30 mouse cellular contexts compared by ENCODE assay signal in the genomic region with DNA sequence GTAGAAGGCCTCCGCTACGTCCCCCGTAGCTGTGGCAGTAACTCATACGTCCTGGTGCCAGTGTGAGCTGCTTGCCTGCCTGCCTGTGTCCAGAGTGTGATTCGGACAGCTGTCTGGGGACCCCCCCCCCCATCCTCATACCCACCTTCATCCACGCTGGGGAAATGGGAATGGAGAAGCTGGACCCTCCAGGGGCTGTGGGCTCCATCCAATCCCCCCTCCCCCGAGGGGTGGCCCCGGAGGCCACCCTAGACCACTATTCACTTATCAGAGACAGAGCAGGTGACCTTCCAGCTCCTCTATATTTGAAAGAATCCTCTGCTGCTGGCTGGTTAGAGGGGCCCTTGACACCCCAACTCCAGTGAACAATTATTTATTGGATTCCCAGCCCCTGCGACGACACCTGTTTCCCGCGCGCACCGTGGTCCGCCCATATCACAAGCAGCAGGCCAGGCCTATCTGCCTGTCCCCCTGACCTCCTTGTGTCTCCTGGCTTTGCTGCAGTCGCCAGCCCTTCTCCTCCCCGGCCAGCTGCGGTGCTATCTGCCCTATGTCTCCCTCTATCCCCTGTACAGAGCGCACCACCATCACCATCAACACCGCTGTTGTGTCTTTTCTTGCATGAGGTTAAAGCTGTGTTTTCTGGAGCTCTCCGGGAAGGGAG. TPM values are rescaled to one million over a fixed set of nuclear protein-coding genes. Genes with fewer than 3 reads are reported as not detected.
DNase-seq lines count a peak whose midpoint lies in the region; ATAC-seq and TF ChIP-seq lines count a peak whose summit lies in the region.
"Had no signal": no experiment of that assay in that cellular context is flagged by ENCODE, and none has a peak within 500 bp of the region (broad histone marks: within the 10 kb centered on the region; RNA-seq: fewer than 3 reads in every experiment).

No protein-coding gene starts in this region.

- 66% methylated on average over 21 of the region's 21 CpGs for WGBS in heart, embryonic 10.5 days
- 80% methylated on average over 21 of the region's 21 CpGs for WGBS in embryonic facial prominence, embryonic 12.5 days
- 76% methylated on average over 21 of the region's 21 CpGs for WGBS in small intestine, adult 2 months
- WGBS in lung, postnatal 0 days: 80% methylated on average over 21 of the region's 21 CpGs

- TF ChIP-seq POLR2A in CH12.LX (IDR thresholded peaks at IDR 0.05; ENCODE audit: low read depth, low read length): no peak
- no peak for TF ChIP-seq POLR2A in small intestine, adult 2 months (IDR thresholded peaks at IDR 0.05; ENCODE audit: low read depth, low read length)

- DNase-seq in heart, embryonic 10.5 days (ENCODE audit: low spot score): peak; percentile 80
- DNase-seq in heart, postnatal 10 days: no peak
- no peak for DNase-seq in CH12.LX (ENCODE audit: extremely low read depth)
- no peak for DNase-seq in lung, postnatal 10 days
- no peak for DNase-seq in gastrocnemius, postnatal 4 days (ENCODE audit: low spot score in 2 of 2)
- DNase-seq in lung, postnatal 0 days (ENCODE audit: low spot score): no peak
- DNase-seq: adrenal gland, postnatal 25 days; cerebellum, adult 11-12 months; cerebellum, adult 9-11 months; forebrain, postnatal 0 days; gastrocnemius, postnatal 10 days; kidney, postnatal 36 days had no signal

- no peak overlapping the region for H3K4me3 ChIP-seq in heart, embryonic 10.5 days
- H3K4me3 ChIP-seq in CH12.LX (replicated peaks in 1 of 3; ENCODE audit: low read depth in 2 of 3, low read length in 2 of 3, poor library complexity in 1 of 3): peak overlapping the region; percentile 72 to 84 (median 78)
- H3K4me3 ChIP-seq in embryonic facial prominence, embryonic 12.5 days: no peak overlapping the region
- H3K4me3 ChIP-seq in small intestine, adult 2 months (ENCODE audit: low read depth, low read length): peak overlapping the region; percentile 14
- H3K4me3 ChIP-seq in lung, postnatal 0 days (ENCODE audit: low read depth, low read length): no peak overlapping the region
- H3K4me3 ChIP-seq: embryonic facial prominence, embryonic 15.5 days; forebrain, embryonic 12.5 days; layer of hippocampus, adult 2 months; limb, embryonic 13.5 days; liver, embryonic 15.5 days; midbrain, embryonic 15.5 days; neural tube, embryonic 15.5 days had no signal

- H3K4me2 ChIP-seq in CH12.LX (ENCODE audit: insufficient read depth, low read depth, poor library complexity, severe bottlenecking): peak overlapping the region; percentile 80
- no peak overlapping the region for H3K4me2 ChIP-seq in embryonic facial prominence, embryonic 12.5 days (replicated peaks)
- H3K4me2 ChIP-seq in lung, postnatal 0 days (replicated peaks; ENCODE audit: low read depth, low read length): no peak overlapping the region
- H3K4me2 ChIP-seq: embryonic facial prominence, embryonic 15.5 days; forebrain, embryonic 12.5 days; hindbrain, embryonic 14.5 days; midbrain, embryonic 15.5 days; neural tube, embryonic 15.5 days had no signal

- no peak for TF ChIP-seq CTCF in CH12.LX (conservative IDR thresholded peaks at IDR 0.05 in 1 of 2, IDR thresholded peaks at IDR 0.05 in 1 of 2; ENCODE audit: low read depth in 2 of 2, low read length in 2 of 2)
- TF ChIP-seq CTCF in small intestine, adult 2 months (IDR thresholded peaks at IDR 0.05; ENCODE audit: extremely low read depth, insufficient read length, insufficient replicate concordance, low read depth, low read length): no peak
- no peak for TF ChIP-seq CTCF in lung, postnatal 0 days (IDR thresholded peaks at IDR 0.05)

- intact Hi-C loops in heart, postnatal 10 days (cut with DNase I): no loop called here

- no peak for ATAC-seq in embryonic facial prominence, embryonic 12.5 days (ENCODE audit: insufficient number of reproducible peaks, insufficient read depth, low FRiP score, low TSS enrichment)
- no peak for ATAC-seq in lung, postnatal 0 days
- ATAC-seq: forebrain, postnatal 0 days; inflammation-experienced regulatory T-cells, adult 6 months; midbrain, embryonic 15.5 days had no signal

- peaks cover 15% of the 10 kb centered on the region for H3K27me3 ChIP-seq in heart, embryonic 10.5 days (ENCODE audit: insufficient read depth, poor library complexity, severe bottlenecking)
- no peaks in the 10 kb centered on the region for H3K27me3 ChIP-seq in CH12.LX (replicated peaks)
- H3K27me3 ChIP-seq in embryonic facial prominence, embryonic 12.5 days: no peaks in the 10 kb centered on the region
- no peaks in the 10 kb centered on the region for H3K27me3 ChIP-seq in small intestine, adult 2 months (ENCODE audit: control insufficient read depth, insufficient read depth, low read length)
- H3K27me3 ChIP-seq in lung, postnatal 0 days (replicated peaks; ENCODE audit: insufficient read depth, low read length): no peaks in the 10 kb centered on the region
- H3K27me3 ChIP-seq: embryonic facial prominence, embryonic 15.5 days; forebrain, embryonic 12.5 days; limb, embryonic 13.5 days; midbrain, embryonic 15.5 days; neural tube, embryonic 15.5 days had no signal

- no peak for TF ChIP-seq EP300 in CH12.LX (IDR thresholded peaks at IDR 0.05; ENCODE audit: low read length)
- no peak for TF ChIP-seq EP300 in lung, postnatal 0 days (IDR thresholded peaks at IDR 0.05)

- no peak for TF ChIP-seq RAD21 in CH12.LX (IDR thresholded peaks at IDR 0.05; ENCODE audit: low read depth, low read length)

- peaks cover 2% of the 10 kb centered on the region; the same call in 1 of the 2 replicates for H3K79me2 ChIP-seq in CH12.LX (replicated peaks; ENCODE audit: control insufficient read depth, extremely low read depth, insufficient read depth, poor library complexity, severe bottlenecking)

- H3K27ac ChIP-seq in heart, embryonic 10.5 days: peak overlapping the region; percentile 3; the same call in 1 of the 2 replicates
- H3K27ac ChIP-seq in CH12.LX (ENCODE audit: insufficient read depth, low read depth): peak overlapping the region; percentile 97
- H3K27ac ChIP-seq in embryonic facial prominence, embryonic 12.5 days: no peak overlapping the region
- peak overlapping the region; percentile 87 for H3K27ac ChIP-seq in small intestine, adult 2 months (ENCODE audit: insufficient read depth, low read depth, low read length)
- no peak overlapping the region for H3K27ac ChIP-seq in lung, postnatal 0 days (ENCODE audit: low read length)
- H3K27ac ChIP-seq: embryonic facial prominence, embryonic 15.5 days; forebrain, embryonic 12.5 days; hindbrain, embryonic 14.5 days; layer of hippocampus, adult 2 months; limb, embryonic 13.5 days; liver, embryonic 15.5 days; macrophage; midbrain, embryonic 15.5 days; neural tube, embryonic 15.5 days had no signal

- H3K36me3 ChIP-seq in heart, embryonic 10.5 days: no peaks in the 10 kb centered on the region
- H3K36me3 ChIP-seq in CH12.LX (replicated peaks in 1 of 2; ENCODE audit: control insufficient read depth in 1 of 2, insufficient read depth in 1 of 2, low read length in 1 of 2): peaks cover 0 to 15% of the 10 kb centered on the region in 2 experiments
- no peaks in the 10 kb centered on the region for H3K36me3 ChIP-seq in embryonic facial prominence, embryonic 12.5 days
- peaks cover 10% of the 10 kb centered on the region for H3K36me3 ChIP-seq in small intestine, adult 2 months (ENCODE audit: control insufficient read depth, insufficient read depth, low read length)
- no peaks in the 10 kb centered on the region for H3K36me3 ChIP-seq in lung, postnatal 0 days (ENCODE audit: insufficient read depth, low read length)
- H3K36me3 ChIP-seq: embryonic facial prominence, embryonic 15.5 days; forebrain, embryonic 12.5 days; limb, embryonic 13.5 days; liver, embryonic 15.5 days; midbrain, embryonic 15.5 days; neural tube, embryonic 15.5 days had no signal

- H3K9ac ChIP-seq in CH12.LX (ENCODE audit: insufficient read depth, low read depth): peak overlapping the region; percentile 97
- H3K9ac ChIP-seq in embryonic facial prominence, embryonic 12.5 days: 0 out of 2 replicates have a peak overlapping the region, but pooled peaks have one; percentile 3
- H3K9ac ChIP-seq in lung, postnatal 0 days (replicated peaks; ENCODE audit: low read depth): no peak overlapping the region
- H3K9ac ChIP-seq: embryonic facial prominence, embryonic 15.5 days; forebrain, postnatal 0 days; hindbrain, embryonic 14.5 days; limb, embryonic 13.5 days; liver, embryonic 15.5 days; midbrain, embryonic 15.5 days; neural tube, embryonic 15.5 days had no signal

- dilution Hi-C loops in CH12.LX (cut with MboI; ENCODE audit: extremely low pct_ligation_motif_present, extremely low pct_unique_long_range_greater_than_20kb, low sequenced_read_pairs): no loop called here

- H3K4me1 ChIP-seq in heart, embryonic 10.5 days: peaks cover 55% of the 10 kb centered on the region
- H3K4me1 ChIP-seq in CH12.LX (ENCODE audit: control insufficient read depth in 1 of 2, insufficient read depth in 2 of 2): peaks cover 32 to 67% of the 10 kb centered on the region in 2 experiments
- H3K4me1 ChIP-seq in embryonic facial prominence, embryonic 12.5 days: peaks cover 23% of the 10 kb centered on the region
- H3K4me1 ChIP-seq in small intestine, adult 2 months (ENCODE audit: control insufficient read depth, insufficient read depth, insufficient read length, low read length): peaks cover 59% of the 10 kb centered on the region
- peaks cover 17% of the 10 kb centered on the region for H3K4me1 ChIP-seq in lung, postnatal 0 days (ENCODE audit: insufficient read depth, low read depth, low read length)

- in situ Hi-C loops in CH12.LX (cut with MboI; ENCODE audit: low pct_ligation_motif_present, low pct_unique_long_range_greater_than_20kb, low sequenced_read_pairs): loop anchor here (5.0 kb wide), 2 partner anchors 38 to 73 kb away; no protein-coding TSS in a partner anchor

- H3K9me3 ChIP-seq in heart, embryonic 10.5 days: no peaks in the 10 kb centered on the region
- H3K9me3 ChIP-seq in CH12.LX (replicated peaks; ENCODE audit: low read length): no peaks in the 10 kb centered on the region
- no peaks in the 10 kb centered on the region for H3K9me3 ChIP-seq in embryonic facial prominence, embryonic 12.5 days
- H3K9me3 ChIP-seq in lung, postnatal 0 days (ENCODE audit: low read length): no peaks in the 10 kb centered on the region
- H3K9me3 ChIP-seq: embryonic facial prominence, embryonic 15.5 days; forebrain, embryonic 12.5 days; limb, embryonic 13.5 days; liver, embryonic 15.5 days; midbrain, embryonic 15.5 days; neural tube, embryonic 15.5 days had no signal

RNA-seq across cellular contexts. Expression of a gene that starts 8.8 kb away (rescaled TPM):
- polyA plus RNA-seq in heart, embryonic 10.5 days (2016; fragmentation: Nextera tagmentation; extraction: Ambion mirVana): 6.2 and 11.0 TPM in 2 replicates
- 1 to 10 TPM; 3.4 to 3.9 TPM for total RNA-seq in heart, postnatal 10 days (2021)
- total RNA-seq in CH12.LX (2012; rRNA removed) (2.5 and 3.7 TPM in 2 replicates), CH12.LX (2014; rRNA removed) (0.19 TPM in 1 of 2 replicates, not detected in the other)
- 4.2 and 4.6 TPM in 2 replicates for polyA plus RNA-seq in CH12.LX (2012; ENCODE audit: insufficient read length, low read depth)
- polyA plus RNA-seq in embryonic facial prominence, embryonic 12.5 days (2016; fragmentation: Nextera tagmentation; extraction: Ambion mirVana): 4.6 and 5.3 TPM in 2 replicates
- polyA plus RNA-seq in small intestine, adult 2 months (2012; rRNA removed): 55.9 and 160 TPM in 2 replicates
- total RNA-seq in gastrocnemius, postnatal 4 days (2021): 1 to 10 TPM; 2.1 to 2.3 TPM
- 8.3 and 10.7 TPM in 2 replicates for polyA plus RNA-seq in lung, postnatal 0 days (2015; fragmentation: Nextera tagmentation; extraction: Ambion mirVana)

RNA-seq across cellular contexts. Expression of a gene that starts 29.6 kb away (rescaled TPM):
- 0.57 and 0.63 TPM in 2 replicates for polyA plus RNA-seq in heart, embryonic 10.5 days (2016; fragmentation: Nextera tagmentation; extraction: Ambion mirVana)
- total RNA-seq in heart, postnatal 10 days (2021): not detected
- 2.1 and 2.2 TPM in 2 replicates for total RNA-seq in CH12.LX (2012; rRNA removed)
- 2.5 and 2.6 TPM in 2 replicates for total RNA-seq in CH12.LX (2014; rRNA removed)
- 1.3 and 2.5 TPM in 2 replicates for polyA plus RNA-seq in CH12.LX (2012; ENCODE audit: insufficient read length, low read depth)
- polyA plus RNA-seq in embryonic facial prominence, embryonic 12.5 days (2016; fragmentation: Nextera tagmentation; extraction: Ambion mirVana): not detected in 2 replicates
- polyA plus RNA-seq in small intestine, adult 2 months (2012; rRNA removed): 0.62 and 0.94 TPM in 2 replicates
- not detected for total RNA-seq in gastrocnemius, postnatal 4 days (2021)
- polyA plus RNA-seq in lung, postnatal 0 days (2015; fragmentation: Nextera tagmentation; extraction: Ambion mirVana): 5.7 and 9.1 TPM in 2 replicates
- total RNA-seq: forebrain, postnatal 0 days; gastrocnemius, postnatal 10 days; granulocyte monocyte progenitor cell, adult 5-6 weeks; hematopoietic stem cell, adult 5-6 weeks had no signal
- polyA plus RNA-seq: embryonic facial prominence, embryonic 15.5 days; inflammation-experienced regulatory T-cells, adult 6 months; kidney, embryonic 14.5 days; liver, embryonic 15.5 days; lung, embryonic 16.5 days; macrophage; spleen, adult 2 months had no signal

RNA-seq across cellular contexts. Expression of a gene that starts 35.2 kb away (rescaled TPM):
- not detected in 2 replicates for polyA plus RNA-seq in heart, embryonic 10.5 days (2016; fragmentation: Nextera tagmentation; extraction: Ambion mirVana)
- not detected for total RNA-seq in heart, postnatal 10 days (2021)
- 1,648 and 3,114 TPM in 2 replicates for total RNA-seq in CH12.LX (2012; rRNA removed)
- 1,111 and 1,396 TPM in 2 replicates for total RNA-seq in CH12.LX (2014; rRNA removed)
- polyA plus RNA-seq in CH12.LX (2012; ENCODE audit: insufficient read length, low read depth): 4,019 and 4,546 TPM in 2 replicates
- polyA plus RNA-seq in embryonic facial prominence, embryonic 12.5 days (2016; fragmentation: Nextera tagmentation; extraction: Ambion mirVana): not detected in 2 replicates
- 4.2 and 6.5 TPM in 2 replicates for polyA plus RNA-seq in small intestine, adult 2 months (2012; rRNA removed)
- total RNA-seq in gastrocnemius, postnatal 4 days (2021): not detected
- 0.45 TPM in 2 replicates for polyA plus RNA-seq in lung, postnatal 0 days (2015; fragmentation: Nextera tagmentation; extraction: Ambion mirVana)
- total RNA-seq: adrenal gland, postnatal 25 days; forebrain, postnatal 0 days; gastrocnemius, postnatal 10 days; granulocyte monocyte progenitor cell, adult 5-6 weeks; hematopoietic stem cell, adult 5-6 weeks had no signal
- polyA plus RNA-seq: embryonic facial prominence, embryonic 15.5 days; forebrain, embryonic 12.5 days; heart, embryonic 11.5 days; hindbrain, embryonic 14.5 days; inflammation-experienced regulatory T-cells, adult 6 months; kidney, embryonic 14.5 days; limb, embryonic 13.5 days; lung, embryonic 16.5 days; neural tube, embryonic 15.5 days had no signal

RNA-seq across cellular contexts. Expression of a gene that starts 57.5 kb away (rescaled TPM):
- 97.9 and 129 TPM in 2 replicates for polyA plus RNA-seq in heart, embryonic 10.5 days (2016; fragmentation: Nextera tagmentation; extraction: Ambion mirVana)
- total RNA-seq in heart, postnatal 10 days (2021): 100 to 1,000 TPM; 332 to 338 TPM
- 68.5 and 82.2 TPM in 2 replicates for total RNA-seq in CH12.LX (2012; rRNA removed)
- total RNA-seq in CH12.LX (2014; rRNA removed): 44.2 and 48.5 TPM in 2 replicates
- 68.8 and 97.0 TPM in 2 replicates for polyA plus RNA-seq in CH12.LX (2012; ENCODE audit: insufficient read length, low read depth)
- 61.8 and 66.3 TPM in 2 replicates for polyA plus RNA-seq in embryonic facial prominence, embryonic 12.5 days (2016; fragmentation: Nextera tagmentation; extraction: Ambion mirVana)
- polyA plus RNA-seq in small intestine, adult 2 months (2012; rRNA removed): 154 and 238 TPM in 2 replicates
- total RNA-seq in gastrocnemius, postnatal 4 days (2021): 100 to 1,000 TPM; 179 to 186 TPM
- polyA plus RNA-seq in lung, postnatal 0 days (2015; fragmentation: Nextera tagmentation; extraction: Ambion mirVana): 47.1 and 51.4 TPM in 2 replicates

RNA-seq across cellular contexts. Expression of a gene that starts 57.5 kb away (rescaled TPM):
- 148 and 158 TPM in 2 replicates for polyA plus RNA-seq in heart, embryonic 10.5 days (2016; fragmentation: Nextera tagmentation; extraction: Ambion mirVana)
- 10 to 100 TPM; 74.8 to 87.7 TPM for total RNA-seq in heart, postnatal 10 days (2021)
- total RNA-seq in CH12.LX (2012; rRNA removed) (83.1 and 99.8 TPM in 2 replicates), CH12.LX (2014; rRNA removed) (89.4 and 97.1 TPM in 2 replicates)
- polyA plus RNA-seq in CH12.LX (2012; ENCODE audit: insufficient read length, low read depth): 139 and 189 TPM in 2 replicates
- polyA plus RNA-seq in embryonic facial prominence, embryonic 12.5 days (2016; fragmentation: Nextera tagmentation; extraction: Ambion mirVana): 141 and 144 TPM in 2 replicates
- polyA plus RNA-seq in small intestine, adult 2 months (2012; rRNA removed): 16.7 and 32.0 TPM in 2 replicates
- total RNA-seq in gastrocnemius, postnatal 4 days (2021): 10 to 100 TPM; 39.0 to 41.3 TPM
- polyA plus RNA-seq in lung, postnatal 0 days (2015; fragmentation: Nextera tagmentation; extraction: Ambion mirVana): 66.7 and 74.5 TPM in 2 replicates

Comparison
In these comparisons a context has a peak if more than half of its experiments do, and no peak if none do; other contexts are left out.
1. H3K27ac ChIP-seq: peak in heart, embryonic 10.5 days (single experiment), CH12.LX (single experiment) and small intestine, adult 2 months (single experiment); none in embryonic facial prominence, embryonic 12.5 days (single experiment) and lung, postnatal 0 days (single experiment).
2. H3K4me3 ChIP-seq: peak in CH12.LX (3 of 3) and small intestine, adult 2 months (single experiment); none in heart, embryonic 10.5 days (single experiment), embryonic facial prominence, embryonic 12.5 days (single experiment) and lung, postnatal 0 days (single experiment).
3. RNA of a gene that starts 35.2 kb away (polyA plus RNA-seq): 4,019 to 4,546 TPM in CH12.LX; 4.2 to 6.5 TPM in small intestine, adult 2 months, 0.45 TPM in lung, postnatal 0 days, not detected in heart, embryonic 10.5 days and not detected in embryonic facial prominence, embryonic 12.5 days; every median in the first group is over 100 times any median in the second.